In genomic region chr3:97032053-97032496, GRCm38 (mm10) we compare ENCODE assay signal across 8 mouse cellular contexts.
DNase-seq lines count a peak whose midpoint lies in the region; ATAC-seq and TF ChIP-seq lines count a peak whose summit lies in the region.

No protein-coding gene starts in this region.

- H3K9me3 ChIP-seq in heart, embryonic 14.5 days (ENCODE audit: control insufficient read depth, low read length) = 0 out of 2 replicates have a peak, but pooled peaks cover 3% of the 10 kb centered on the region
- H3K9me3 ChIP-seq in embryonic facial prominence, embryonic 15.5 days (replicated peaks) = no peaks in the 10 kb centered on the region
- no peaks in the 10 kb centered on the region for H3K9me3 ChIP-seq in limb, embryonic 12.5 days
- H3K9me3 ChIP-seq in midbrain, postnatal 0 days (ENCODE audit: low read length) = no peaks in the 10 kb centered on the region

- H3K27ac ChIP-seq in heart, embryonic 14.5 days (replicated peaks in 1 of 2; ENCODE audit: control insufficient read depth in 1 of 2, insufficient read depth in 1 of 2, low read depth in 2 of 2, low read length in 2 of 2) = peak overlapping the region; percentile 58 to 83
- H3K27ac ChIP-seq in embryonic facial prominence, embryonic 15.5 days (replicated peaks) = no peak overlapping the region
- H3K27ac ChIP-seq in limb, embryonic 12.5 days = no peak overlapping the region
- no peak overlapping the region for H3K27ac ChIP-seq in midbrain, postnatal 0 days (ENCODE audit: low read depth, low read length)

- no peaks in the 10 kb centered on the region for H3K36me3 ChIP-seq in heart, embryonic 14.5 days (ENCODE audit: control insufficient read depth, insufficient read depth, low read length)
- no peaks in the 10 kb centered on the region for H3K36me3 ChIP-seq in embryonic facial prominence, embryonic 15.5 days
- H3K36me3 ChIP-seq in limb, embryonic 12.5 days = no peaks in the 10 kb centered on the region
- no peaks in the 10 kb centered on the region for H3K36me3 ChIP-seq in midbrain, postnatal 0 days (ENCODE audit: insufficient read depth, low read length)

- 2% methylated on average over 10 of the region's 10 CpGs for WGBS in heart, embryonic 14.5 days
- 2% methylated on average over 10 of the region's 10 CpGs for WGBS in embryonic facial prominence, embryonic 15.5 days
- WGBS in limb, embryonic 12.5 days = 1% methylated on average over 10 of the region's 10 CpGs
- WGBS in midbrain, postnatal 0 days = 2% methylated on average over 10 of the region's 10 CpGs

- peak overlapping the region; percentile 64 for H3K4me2 ChIP-seq in heart, embryonic 14.5 days (ENCODE audit: low read length)
- peak overlapping the region; percentile 56 for H3K4me2 ChIP-seq in embryonic facial prominence, embryonic 15.5 days (replicated peaks)
- H3K4me2 ChIP-seq in limb, embryonic 12.5 days = peak overlapping the region; percentile 63
- peak overlapping the region; percentile 47 for H3K4me2 ChIP-seq in midbrain, postnatal 0 days (ENCODE audit: low read depth, low read length, poor library complexity, severe bottlenecking)

- peaks cover 20% of the 10 kb centered on the region; the same call in 1 of the 2 replicates for H3K27me3 ChIP-seq in heart, embryonic 14.5 days (ENCODE audit: control insufficient read depth, insufficient read depth, low read length)
- H3K27me3 ChIP-seq in embryonic facial prominence, embryonic 15.5 days = peaks cover 4% of the 10 kb centered on the region; the same call in 1 of the 2 replicates
- peaks cover 54% of the 10 kb centered on the region for H3K27me3 ChIP-seq in limb, embryonic 12.5 days
- no peaks in the 10 kb centered on the region for H3K27me3 ChIP-seq in midbrain, postnatal 0 days (ENCODE audit: insufficient read depth, low read length)

- DNase-seq in heart, postnatal 25 days (ENCODE audit: low spot score) = no peak
- DNase-seq in midbrain, postnatal 0 days (ENCODE audit: low spot score) = no peak
- no peak for DNase-seq in thymus, postnatal 14 days
- no peak for DNase-seq in layer of hippocampus, postnatal 25 days (ENCODE audit: extremely low spot score in 1 of 2, low spot score in 1 of 2)

- intact Hi-C loops in heart, postnatal 25 days (cut with DNase I) = no loop called here

- peak; percentile 31; the same call in 1 of the 2 replicates for ATAC-seq in heart, embryonic 14.5 days (ENCODE audit: insufficient number of reproducible peaks, insufficient read depth, low FRiP score, low read depth)
- no peak for ATAC-seq in embryonic facial prominence, embryonic 15.5 days (ENCODE audit: insufficient number of reproducible peaks, low FRiP score, low TSS enrichment, low read depth)
- no peak for ATAC-seq in limb, embryonic 12.5 days (ENCODE audit: insufficient number of reproducible peaks, insufficient read depth, low FRiP score, low TSS enrichment, low read depth)
- ATAC-seq in midbrain, postnatal 0 days (ENCODE audit: low FRiP score) = no peak
- ATAC-seq in megakaryocyte-erythroid progenitor cell, adult 5-6 weeks (replicated peaks; ENCODE audit: low FRiP score, low TSS enrichment, poor library complexity, severe bottlenecking) = no peak

- no peak for TF ChIP-seq CTCF in midbrain, postnatal 0 days (IDR thresholded peaks at IDR 0.05)

- H3K9ac ChIP-seq in heart, embryonic 14.5 days (ENCODE audit: low read length) = peak overlapping the region; percentile 71
- no peak overlapping the region for H3K9ac ChIP-seq in embryonic facial prominence, embryonic 15.5 days
- H3K9ac ChIP-seq in limb, embryonic 12.5 days (replicated peaks) = peak overlapping the region; percentile 54
- peak overlapping the region; percentile 34; the same call in 1 of the 2 replicates for H3K9ac ChIP-seq in midbrain, postnatal 0 days (replicated peaks; ENCODE audit: low read length, poor library complexity, severe bottlenecking)

- peak overlapping the region; percentile 30 to 59 for H3K4me3 ChIP-seq in heart, embryonic 14.5 days (ENCODE audit: control insufficient read depth in 1 of 2, insufficient read depth in 1 of 2, low read depth in 1 of 2, low read length in 2 of 2)
- peak overlapping the region; percentile 36 for H3K4me3 ChIP-seq in embryonic facial prominence, embryonic 15.5 days (replicated peaks)
- H3K4me3 ChIP-seq in limb, embryonic 12.5 days (replicated peaks) = peak overlapping the region; percentile 40
- H3K4me3 ChIP-seq in midbrain, postnatal 0 days (ENCODE audit: low read depth, low read length) = peak overlapping the region; percentile 21

- peaks cover 16 to 17% of the 10 kb centered on the region in 2 experiments for H3K4me1 ChIP-seq in heart, embryonic 14.5 days (ENCODE audit: control insufficient read depth in 2 of 2, insufficient read depth in 2 of 2, low read length in 2 of 2)
- peaks cover 8% of the 10 kb centered on the region for H3K4me1 ChIP-seq in embryonic facial prominence, embryonic 15.5 days
- H3K4me1 ChIP-seq in limb, embryonic 12.5 days (replicated peaks) = peaks cover 5% of the 10 kb centered on the region
- H3K4me1 ChIP-seq in midbrain, postnatal 0 days (ENCODE audit: insufficient read depth, low read length) = no peaks in the 10 kb centered on the region

Comparison
In these comparisons a context has a peak if more than half of its experiments do, and no peak if none do; other contexts are left out.
1. H3K27ac ChIP-seq: peak in heart, embryonic 14.5 days (2 of 2); none in embryonic facial prominence, embryonic 15.5 days (single experiment), limb, embryonic 12.5 days (single experiment) and midbrain, postnatal 0 days (single experiment).
2. Peak in every context shown above with its lines, with median percentiles within 50 percentile points of each other: H3K4me2 ChIP-seq and H3K4me3 ChIP-seq.